Mouse (Mus musculus) right cerebral cortex, postnatal 10 days (tissue): ENCODE data around the gene Pabpn1l.

Source experiments
- DNase-seq, 2 experiments: peaks; one replicate each; pipeline ENCODE4 v3.0.0; 2021; ENCODE audit warnings: low spot score in 2 of 2

Pabpn1l gene

DNA sequence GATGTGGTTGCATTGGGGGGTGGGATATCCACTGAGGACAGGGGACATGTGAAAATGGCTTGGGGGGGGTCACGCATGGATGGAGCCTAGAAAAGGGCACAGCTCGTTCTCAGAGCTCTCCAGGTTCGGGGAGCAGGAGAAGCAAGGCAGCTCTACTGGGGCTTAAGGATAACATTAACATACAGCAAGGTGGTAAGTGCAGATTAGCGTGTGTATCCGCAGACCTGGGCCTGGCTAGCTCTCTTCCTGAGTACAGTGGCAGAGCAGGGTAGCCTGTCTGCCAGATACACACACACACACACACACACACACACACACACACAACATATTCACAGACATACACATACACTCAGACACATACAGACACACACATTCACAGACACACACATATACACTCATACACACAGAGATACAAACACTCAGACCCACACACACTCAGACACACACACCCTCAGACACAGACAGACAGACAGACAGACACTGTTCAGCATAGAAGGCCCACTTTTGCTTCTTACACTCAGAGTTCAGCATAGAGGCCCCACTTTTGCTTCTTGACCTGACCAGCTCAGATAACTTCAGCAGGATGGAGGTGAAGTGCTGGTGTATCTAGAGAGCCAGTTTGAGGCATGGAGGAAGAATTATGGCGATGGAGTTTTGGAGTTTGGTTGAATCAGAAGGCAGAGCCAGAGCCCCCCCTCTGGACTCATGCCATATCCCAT lies 3.7 kb downstream of the Pabpn1l start:
- DNase-seq, result no peak

DNA sequence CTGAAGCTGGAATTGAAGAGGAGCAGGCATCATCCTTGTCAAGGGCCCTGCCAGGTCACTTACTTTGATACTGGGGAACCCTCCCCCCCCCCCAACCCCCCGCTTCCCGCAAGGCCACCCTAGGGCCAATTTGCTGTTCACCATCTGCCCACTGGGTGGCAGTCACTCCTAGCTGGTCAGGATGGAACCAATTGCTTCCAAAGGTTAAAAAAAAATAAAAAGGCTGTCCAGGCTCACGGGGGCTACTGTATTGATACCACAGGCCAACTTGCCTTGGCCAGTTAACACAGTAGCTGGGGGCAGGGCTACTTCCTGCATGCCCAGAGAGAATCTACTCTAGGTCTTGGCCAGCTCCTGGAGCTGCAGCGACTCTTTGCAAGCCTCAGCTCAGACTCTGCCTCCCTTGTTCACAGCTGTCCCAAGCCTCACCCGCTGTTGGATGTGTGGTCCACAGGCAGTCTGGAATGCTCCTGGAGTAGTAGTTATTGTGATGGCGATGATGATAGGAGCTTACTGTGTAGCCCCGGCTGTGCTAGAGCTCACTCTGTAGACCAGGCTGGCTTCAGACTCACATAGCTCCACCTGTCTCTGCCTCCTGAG lies 4.5 kb downstream of the Pabpn1l start:
- DNase-seq, result peak; percentile 66 to 87

DNA sequence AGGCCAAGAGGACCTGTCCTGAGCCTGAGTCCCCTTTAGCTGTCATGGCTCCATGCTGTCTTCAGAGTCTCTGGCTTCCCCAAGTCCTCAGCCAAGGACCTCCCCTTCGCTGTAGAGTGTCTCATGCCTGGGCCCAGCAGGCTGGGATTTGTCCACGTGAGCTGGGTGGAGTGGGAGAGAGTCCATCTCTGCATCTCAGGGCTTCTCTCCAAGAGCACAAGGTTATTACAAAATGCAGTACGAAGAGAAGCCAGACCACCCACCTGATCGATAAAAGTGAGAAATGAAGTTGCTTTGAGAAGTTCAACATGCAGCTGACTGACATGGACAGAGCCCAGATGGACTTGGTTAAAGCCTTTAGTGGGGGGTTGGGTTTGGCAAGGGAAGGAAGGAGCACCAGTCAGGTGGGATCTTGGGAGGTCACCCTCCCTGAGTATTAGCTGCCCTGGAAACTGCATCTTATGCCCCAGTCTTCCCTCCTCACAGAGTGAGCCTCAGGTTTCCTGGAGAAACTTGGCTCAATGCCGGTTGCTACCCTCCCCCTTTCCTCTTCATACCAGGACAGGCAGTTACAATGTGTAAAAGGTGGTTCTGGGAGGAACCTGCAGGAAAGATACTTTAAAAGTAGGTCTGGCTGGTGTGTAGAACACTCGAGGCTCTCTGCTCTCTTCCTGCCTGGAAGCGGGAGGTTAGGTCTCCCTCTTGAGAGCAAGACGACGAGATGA lies 6.2 kb downstream of the Pabpn1l start:
- DNase-seq, result no peak

DNA sequence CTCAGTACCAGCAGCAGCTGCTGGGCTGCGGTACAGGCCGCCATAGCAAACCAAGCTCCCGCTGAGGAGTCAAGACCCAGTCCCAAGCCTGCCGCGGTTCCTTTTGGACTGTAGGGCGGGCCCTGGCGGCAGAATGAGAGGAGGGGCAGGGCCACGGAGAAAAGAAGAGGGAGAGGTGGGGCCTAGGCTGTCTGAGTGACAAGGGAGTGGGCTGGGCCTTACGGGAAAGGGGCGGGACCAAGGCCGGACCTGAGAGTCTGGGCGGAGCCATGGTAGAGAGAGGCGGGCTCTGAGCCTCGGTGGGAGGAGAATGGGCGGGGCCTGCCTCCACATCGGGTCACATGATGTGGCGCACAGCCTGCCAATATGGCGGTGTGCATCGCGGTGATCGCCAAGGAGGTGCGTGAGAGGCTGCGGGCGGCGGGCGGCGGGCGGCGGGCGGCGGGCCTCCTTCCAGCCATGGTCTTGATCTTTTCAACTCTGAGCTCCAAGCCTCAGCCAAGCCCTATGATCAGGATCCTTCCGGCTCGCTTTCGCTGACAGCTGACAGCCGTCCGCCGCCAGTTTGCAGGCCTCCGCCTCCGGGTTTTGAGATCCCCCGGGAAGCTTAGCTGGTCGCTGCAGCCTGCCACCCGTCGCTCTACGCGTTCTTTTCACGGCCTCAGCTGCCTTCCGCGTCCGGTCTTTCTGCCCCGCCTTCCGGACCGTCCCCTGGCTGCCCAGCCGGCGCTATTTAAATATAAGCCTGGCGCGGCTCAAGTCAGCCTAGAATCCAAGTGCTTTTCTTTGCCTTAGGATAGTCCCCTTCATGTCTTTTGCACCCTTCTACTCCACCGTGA lies 11.0 kb downstream of the Pabpn1l start, which contains the start of the genes Galns and Trappc2l:
TSS of gene Galns (minus strand) at position 169 of the 839 bp plus-strand sequence.
TSS of gene Trappc2l (plus strand) at position 346 of the 839 bp plus-strand sequence.
- peak; percentile 97 for DNase-seq

DNA sequence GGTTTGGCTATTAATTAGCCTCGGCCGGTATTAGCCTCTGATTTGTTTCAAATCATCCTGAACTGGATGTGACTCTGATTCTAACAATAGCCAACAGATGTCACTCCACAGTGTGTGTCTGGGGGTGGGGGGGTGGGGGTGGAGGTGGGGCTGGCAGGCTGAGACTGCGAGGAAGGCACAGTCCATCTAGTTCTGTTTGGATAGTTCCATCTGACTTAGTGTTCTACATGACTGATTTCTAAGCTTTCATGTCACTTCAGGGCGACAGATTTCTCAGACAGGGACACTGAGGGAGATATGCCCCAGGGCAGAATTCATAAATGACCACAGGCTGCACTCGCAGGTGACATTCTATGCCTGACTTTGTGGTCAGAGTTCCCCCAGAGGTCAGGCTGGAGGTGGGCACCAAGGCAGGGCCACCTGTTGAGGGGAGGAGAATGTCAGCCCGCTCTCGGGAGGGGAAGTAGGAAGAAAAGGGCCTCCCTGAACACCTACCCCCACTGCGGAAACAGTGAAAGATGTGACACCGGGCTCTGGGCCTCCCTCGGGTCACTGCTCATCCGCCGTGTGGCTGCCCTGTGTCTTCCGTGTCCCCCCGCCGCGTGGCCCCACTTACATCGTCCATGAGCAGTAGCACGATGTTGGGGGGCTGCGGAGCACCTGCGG lies 11.8 kb downstream of the Pabpn1l start:
- DNase-seq, result no peak

DNA sequence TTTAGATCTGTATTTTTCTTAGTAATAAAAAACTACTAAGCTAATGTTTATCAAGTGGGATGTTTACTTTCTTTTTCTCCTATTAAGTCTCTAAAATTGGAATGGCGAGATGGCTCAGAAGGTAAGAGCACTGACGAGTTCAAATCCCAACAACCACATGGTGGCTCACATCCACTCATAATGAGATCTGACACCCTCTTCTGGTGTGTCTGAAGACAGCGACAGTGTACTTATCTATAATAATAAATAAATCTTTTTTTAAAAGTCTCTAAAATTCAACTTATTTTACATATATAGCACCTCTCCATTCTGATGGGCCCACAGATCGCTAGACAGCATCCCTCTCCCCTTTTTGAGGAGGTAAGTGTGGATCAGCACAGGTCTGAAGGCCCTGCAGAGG lies 12.3 kb downstream of the Pabpn1l start:
- DNase-seq, result no peak

DNA sequence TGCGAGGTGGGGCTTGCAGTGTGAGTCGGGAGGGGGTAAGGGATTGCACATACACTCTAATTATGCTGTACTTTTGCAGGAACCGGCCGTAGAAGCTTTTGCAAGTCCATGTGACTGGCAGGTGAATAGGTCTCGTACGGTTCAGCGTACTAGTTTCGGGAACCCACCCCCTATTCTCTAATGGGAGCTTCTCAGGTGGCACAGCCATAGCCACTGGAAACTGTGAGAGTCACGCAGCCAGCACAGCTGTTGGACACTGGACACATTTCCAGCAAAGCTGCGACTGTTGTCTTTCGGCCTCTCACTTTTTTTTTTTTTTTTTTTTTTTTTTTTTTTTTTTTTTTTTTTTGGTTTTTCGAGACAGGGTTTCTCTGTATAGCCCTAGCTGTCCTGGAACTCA lies 15.7 kb downstream of the Pabpn1l start:
- DNase-seq, result no peak

DNA sequence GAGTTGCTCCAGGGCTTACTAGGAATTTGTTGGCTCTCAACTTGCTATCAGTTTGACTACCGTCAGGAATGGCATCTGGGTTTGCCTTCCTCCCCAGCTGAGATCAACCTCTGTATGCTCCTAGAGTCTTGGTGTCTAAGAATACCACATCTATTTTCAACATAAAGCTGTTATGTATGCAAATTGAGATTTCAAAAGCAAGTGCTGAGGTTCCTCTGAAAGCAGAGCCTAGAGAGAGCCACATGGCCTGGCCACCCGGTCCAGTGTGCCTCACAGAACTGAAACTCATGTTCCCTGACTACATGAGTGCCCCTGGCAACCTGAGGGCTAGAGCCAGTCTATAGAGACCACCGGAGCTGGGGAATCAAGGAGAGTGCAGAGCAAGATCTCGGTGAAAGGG lies 17.2 kb downstream of the Pabpn1l start:
- peak in 1 of 2 experiments; percentile 47 for DNase-seq

DNA sequence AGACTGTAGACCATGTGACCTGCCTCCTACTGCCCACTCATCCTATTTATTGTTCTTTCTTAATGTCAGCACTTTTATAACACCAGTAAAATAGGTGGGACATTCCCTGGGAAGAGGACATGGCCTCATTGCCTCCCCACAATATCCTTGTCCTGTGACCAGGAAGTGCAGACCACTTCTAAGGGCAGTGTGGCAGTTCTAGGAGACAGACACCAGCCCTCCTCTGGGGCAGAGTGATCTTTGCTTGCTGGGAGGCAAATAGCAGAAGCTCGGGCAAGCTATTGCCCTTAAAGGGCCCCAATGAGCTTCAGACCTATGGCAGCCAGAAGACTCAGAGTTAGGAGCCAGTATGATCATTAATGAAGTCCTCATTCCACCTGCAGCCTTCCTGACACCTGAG lies 17.9 kb downstream of the Pabpn1l start:
- DNase-seq, result no peak

DNA sequence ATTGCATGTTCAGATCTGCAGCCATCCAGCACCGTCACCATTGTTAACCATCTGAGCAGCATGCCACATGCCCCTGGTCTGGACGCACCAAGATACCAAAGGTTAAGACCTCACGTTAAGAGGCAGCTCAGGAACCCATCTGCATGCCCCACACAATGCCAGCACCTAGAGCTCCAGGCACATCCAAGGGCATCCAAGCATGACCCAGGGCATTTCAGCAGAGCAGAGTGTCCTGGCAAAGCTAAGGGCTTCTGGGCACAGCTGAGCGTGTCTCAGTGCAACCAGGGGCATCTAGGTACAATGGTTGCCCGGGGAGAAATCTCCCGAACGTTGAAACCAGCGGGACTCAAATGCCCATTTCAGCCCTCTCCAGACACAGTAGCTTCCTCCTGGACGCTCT lies 21.9 kb downstream of the Pabpn1l start:
- no peak for DNase-seq

DNA sequence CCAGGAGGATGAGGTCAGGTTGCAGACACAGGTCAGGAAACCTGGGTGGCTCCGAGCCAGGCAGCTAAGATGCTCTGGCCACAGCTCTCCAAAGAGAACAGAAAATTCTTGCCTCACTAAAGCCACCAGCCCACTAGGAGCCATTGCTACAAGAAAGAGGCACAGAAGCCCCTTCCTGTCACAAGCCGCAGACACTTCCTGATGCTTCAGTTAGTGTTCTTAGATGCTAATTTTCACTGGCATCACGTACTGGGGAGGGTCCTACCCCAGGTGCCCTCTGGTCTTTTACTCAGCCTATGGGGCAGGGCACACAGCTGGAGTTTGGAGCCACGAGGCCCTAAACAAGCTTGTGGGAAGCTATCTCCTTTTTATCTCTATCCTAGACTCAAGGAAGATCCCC lies 26.5 kb downstream of the Pabpn1l start:
- DNase-seq, result no peak

DNA sequence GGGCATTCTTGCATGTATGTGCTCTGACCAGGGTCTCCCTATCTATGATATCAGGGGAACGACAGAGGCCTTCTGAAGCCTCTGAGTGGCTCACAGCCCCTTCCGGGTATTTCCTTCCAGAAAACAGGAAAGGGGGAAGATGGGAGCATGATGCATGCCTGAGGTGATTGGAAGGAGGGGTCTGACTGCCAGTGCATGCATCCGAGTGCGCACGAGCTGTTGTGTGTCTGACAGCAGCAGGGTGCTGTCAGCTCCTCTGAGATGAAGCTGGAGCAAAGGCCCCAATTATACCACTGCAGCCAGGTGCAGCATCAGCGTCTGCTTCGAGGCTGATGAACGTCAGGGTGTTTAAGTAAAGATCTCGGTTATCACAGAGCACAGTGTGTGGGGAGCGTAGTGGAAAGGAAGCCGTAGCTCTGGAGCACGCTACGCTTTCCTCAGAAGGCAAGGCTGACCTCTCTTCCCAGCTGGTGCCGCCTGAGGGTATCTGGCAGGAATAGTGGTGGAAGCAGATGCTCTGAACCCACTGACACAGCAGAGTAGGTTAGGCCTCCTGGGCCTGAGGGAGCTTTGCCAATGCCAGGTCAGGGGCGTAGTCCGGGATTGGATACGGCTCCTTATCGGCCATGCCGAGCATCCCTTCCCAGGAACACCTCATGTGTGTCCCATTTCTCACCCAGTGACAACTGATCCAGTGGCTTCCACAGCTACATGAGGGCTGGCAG lies 28.6 kb downstream of the Pabpn1l start:
- DNase-seq, result no peak

DNA sequence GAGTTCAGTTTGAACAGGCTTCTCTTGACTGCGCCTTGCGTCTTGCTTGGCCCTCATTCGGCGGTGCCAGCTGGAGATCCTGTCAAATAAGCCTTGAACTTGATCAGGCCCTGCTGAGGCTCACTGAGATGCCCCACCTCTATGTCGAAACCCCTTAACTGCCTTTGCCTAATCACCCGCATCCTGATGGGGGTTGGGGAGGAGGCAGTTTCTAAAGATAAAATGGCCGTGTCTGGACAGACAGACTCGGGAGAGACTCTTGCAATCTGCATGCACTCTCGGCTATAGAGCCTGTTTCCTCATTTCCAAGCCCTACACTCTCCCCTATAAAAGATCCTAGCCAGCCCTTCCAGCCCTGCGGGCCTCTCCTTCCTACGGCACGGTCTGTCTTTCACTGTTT lies 29.3 kb downstream of the Pabpn1l start:
- DNase-seq, result no peak

DNA sequence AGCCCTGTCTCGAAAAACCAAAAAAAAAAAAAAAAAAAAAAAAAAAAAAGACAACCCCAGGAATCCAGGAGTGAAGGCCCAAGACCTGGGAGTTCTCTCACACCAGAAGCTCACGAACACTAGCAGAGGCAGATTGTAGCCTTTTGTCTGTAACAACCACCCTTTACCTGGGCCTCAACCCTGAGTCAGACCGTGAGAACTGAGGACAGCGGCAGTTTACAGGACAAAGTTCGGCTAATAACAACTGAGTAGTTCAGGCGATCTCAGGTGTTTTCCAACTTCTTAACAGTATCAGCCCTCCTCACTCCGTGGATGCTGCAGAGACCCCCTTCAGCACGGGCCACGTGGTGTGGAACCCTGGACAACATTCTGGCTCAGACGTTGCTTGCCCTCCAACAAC lies 35.8 kb downstream of the Pabpn1l start:
- no peak for DNase-seq

DNA sequence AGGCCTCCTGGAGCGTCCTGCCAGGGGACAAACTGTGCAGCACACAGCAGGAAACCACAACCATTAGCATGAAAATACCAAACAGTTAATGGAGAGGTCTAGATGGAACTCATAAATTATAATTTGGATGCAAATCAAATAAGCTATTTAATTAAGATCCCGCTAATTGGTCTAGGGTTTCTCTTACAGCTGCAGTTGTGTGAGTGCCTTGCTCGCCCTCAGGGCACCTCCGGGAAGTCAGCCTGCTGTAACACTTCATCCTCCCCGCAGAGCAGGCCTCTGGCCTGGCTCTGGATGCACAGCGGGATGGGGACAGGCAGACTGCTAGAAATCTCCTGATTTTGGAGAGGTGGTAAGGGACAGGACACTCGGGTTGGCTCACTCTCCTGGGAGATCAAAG lies 36.4 kb downstream of the Pabpn1l start:
- no peak for DNase-seq

DNA sequence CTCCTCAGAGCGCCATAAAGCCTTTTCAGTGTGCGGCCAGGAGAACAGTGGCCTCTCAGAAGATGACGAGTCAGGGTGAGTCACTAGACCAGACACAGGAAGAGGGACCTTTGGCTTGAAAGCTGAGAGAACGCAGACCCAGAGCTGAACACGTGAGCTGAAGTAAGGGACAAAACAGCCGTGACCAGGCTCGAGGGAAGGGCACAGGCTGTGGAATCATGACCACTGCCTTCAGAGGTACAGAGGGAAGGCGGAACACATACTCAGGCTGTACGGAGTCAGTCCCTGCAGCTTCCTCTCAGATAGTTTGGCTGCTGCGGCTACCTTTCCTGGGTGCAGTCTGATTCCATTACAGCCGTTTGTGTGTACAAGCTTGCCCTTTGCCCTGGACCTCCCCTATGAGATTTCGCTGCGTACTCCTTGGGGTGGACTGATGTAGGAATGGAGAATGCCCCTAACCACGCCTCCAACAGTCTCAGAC lies 37.1 kb downstream of the Pabpn1l start:
- no peak for DNase-seq

DNA sequence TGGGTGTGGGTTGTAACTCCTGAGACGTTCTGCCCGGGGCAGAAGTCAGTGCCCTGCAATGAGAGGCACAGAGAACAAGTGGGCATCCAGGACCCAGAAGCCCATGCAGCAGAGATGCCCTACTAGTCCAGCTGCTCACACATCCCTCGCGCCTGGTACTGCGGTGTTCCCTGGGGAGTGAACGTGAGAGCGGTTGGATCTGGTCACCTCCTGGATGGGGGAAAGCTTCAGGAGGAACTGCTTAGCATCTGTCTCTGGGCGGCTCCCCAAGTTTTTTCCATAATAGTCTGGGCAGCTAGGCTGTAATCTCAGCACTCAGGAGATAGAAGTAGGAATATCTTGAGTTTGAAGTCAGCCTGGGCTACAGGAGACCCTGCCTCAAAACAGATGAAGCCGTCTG lies 37.6 kb downstream of the Pabpn1l start:
- DNase-seq, result no peak

DNA sequence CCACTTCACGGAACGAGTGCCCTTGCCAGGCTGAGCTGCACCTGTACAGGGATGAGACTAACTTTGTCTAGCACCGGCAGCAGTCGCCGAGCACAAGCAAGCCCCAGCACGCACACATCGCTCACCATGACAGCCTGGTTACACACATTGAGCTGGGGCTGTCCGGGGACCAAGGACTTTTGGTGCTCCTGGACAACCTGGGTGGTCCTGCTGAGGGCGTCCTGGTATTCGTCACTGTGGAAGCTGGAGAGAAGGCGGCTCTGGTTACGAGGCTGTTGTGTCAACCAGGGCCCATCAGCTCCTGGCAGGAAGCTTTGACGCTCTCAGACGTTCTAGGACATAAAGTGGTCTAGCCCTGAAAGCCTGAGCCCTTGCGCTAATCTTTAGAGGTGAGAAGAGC lies 41.6 kb downstream of the Pabpn1l start:
- no peak for DNase-seq

DNA sequence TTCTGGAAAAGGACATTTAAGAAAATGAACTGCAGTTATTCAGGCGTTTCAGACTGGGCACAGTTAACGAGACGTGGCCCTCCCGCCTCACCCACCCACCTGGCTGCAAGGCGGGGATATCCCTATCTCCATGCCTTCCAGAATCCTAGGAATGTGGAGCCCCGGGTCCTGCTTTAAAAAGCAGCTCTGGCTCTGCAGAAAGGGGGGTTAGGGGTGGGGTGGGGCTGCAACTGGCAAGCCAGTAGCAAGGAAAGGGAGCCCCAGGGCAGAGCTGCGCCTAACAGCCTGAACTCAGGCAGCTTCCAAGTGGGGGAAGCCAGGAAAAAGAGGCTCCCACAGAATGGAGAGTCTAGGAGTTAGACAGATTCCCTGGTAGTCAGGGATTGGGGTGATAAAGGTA lies 43.3 kb downstream of the Pabpn1l start:
- no peak for DNase-seq

DNA sequence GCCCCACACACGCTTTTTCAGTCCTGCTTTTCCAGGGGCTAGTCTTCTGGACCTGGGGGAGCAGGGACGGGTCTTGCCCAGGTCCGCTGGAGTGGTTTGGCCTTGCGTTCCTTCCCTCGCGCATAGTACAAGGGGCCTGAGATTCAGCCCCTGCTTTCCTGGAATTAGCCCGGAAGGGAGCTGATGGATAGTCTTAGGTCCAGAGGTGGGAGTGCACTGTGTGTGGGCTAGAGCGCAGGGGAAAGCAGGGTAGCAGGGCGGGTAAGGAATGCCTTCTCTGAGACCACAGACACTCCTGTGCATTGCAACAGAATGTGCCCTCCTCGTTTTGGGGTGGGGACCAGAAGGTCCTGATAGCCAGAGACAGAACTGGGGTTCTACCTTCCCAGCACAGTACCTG lies 45.4 kb downstream of the Pabpn1l start:
- DNase-seq, result no peak

DNA sequence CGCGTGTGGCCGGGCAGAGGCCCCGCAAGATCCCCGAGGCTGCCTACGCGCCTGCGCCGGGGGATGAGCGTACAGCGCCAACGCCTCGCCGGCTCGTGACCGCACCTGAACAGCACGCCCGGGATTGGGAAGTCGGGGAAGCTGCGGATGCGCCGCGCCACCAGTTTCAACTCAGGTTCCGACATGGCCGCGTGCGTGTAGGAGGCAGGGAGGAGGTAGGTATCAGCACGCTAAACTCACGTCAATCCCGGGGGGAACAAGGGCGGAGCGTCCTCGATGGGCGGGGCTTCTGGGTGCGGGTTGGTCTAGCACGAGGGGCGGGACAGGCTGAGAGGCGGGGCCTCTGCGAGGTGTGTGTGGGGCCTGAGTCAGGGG lies 45.9 kb downstream of the Pabpn1l start, which contains the start of gene Aprt:
TSS of gene Aprt (minus strand) at position 262 of the 375 bp plus-strand sequence.
- DNase-seq, result peak; percentile 95 to 96
